ENCODE assay signal across 17 mouse cellular contexts in the genomic region with DNA sequence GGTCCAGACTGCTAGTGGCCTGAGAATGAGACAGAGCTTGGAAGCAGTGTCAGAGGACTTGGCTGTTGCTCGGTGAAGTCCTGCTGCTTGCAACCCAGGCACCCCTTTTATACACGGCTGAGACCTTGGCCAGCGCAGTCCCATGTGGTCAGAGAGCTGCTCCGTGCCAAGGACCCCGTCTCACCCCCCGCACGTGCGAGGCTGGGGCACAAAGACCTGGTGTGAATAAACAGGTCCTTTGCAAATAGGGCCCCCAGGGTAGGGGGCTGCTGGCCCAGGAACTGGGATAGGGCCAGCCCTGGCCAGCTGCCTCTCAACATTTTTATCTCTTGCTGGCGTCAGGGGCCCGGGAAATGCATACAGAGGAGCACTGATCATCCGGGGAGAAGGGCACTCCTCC. TPM values are rescaled to one million over a fixed set of nuclear protein-coding genes. Genes with fewer than 3 reads are reported as not detected.
A peak's percentile ranks its signal among the peaks of the same experiment; 100 is the strongest.
DNase-seq lines count a peak whose midpoint lies in the region; ATAC-seq and TF ChIP-seq lines count a peak whose summit lies in the region.
"Had no signal": no experiment of that assay in that cellular context is flagged by ENCODE, and none has a peak within 500 bp of the region (broad histone marks: within the 10 kb centered on the region; RNA-seq: fewer than 3 reads in every experiment).

No protein-coding gene starts in this region.

- H3K4me1 ChIP-seq in heart, embryonic 14.5 days (ENCODE audit: control insufficient read depth in 2 of 2, insufficient read depth in 2 of 2, low read length in 2 of 2): peaks cover 6 to 9% of the 10 kb centered on the region in 2 experiments
- H3K4me1 ChIP-seq in midbrain, postnatal 0 days (ENCODE audit: insufficient read depth, low read length): no peaks in the 10 kb centered on the region
- H3K4me1 ChIP-seq in midbrain, embryonic 11.5 days (ENCODE audit: control insufficient read depth, insufficient read depth, low read length): no peaks in the 10 kb centered on the region
- no peaks in the 10 kb centered on the region for H3K4me1 ChIP-seq in embryonic facial prominence, embryonic 12.5 days

- 10% methylated on average over 11 of the region's 11 CpGs for WGBS in heart, embryonic 14.5 days
- WGBS in midbrain, postnatal 0 days: 29% methylated on average over 11 of the region's 11 CpGs
- 43% methylated on average over 11 of the region's 11 CpGs for WGBS in midbrain, embryonic 11.5 days
- WGBS in embryonic facial prominence, embryonic 12.5 days: 46% methylated on average over 11 of the region's 11 CpGs

- H3K4me2 ChIP-seq in heart, embryonic 14.5 days (ENCODE audit: low read length): no peak overlapping the region
- H3K4me2 ChIP-seq in midbrain, postnatal 0 days (ENCODE audit: low read depth, low read length, poor library complexity, severe bottlenecking): no peak overlapping the region
- no peak overlapping the region for H3K4me2 ChIP-seq in midbrain, embryonic 11.5 days
- H3K4me2 ChIP-seq in embryonic facial prominence, embryonic 12.5 days (replicated peaks): no peak overlapping the region

- TF ChIP-seq CTCF in midbrain, postnatal 0 days (IDR thresholded peaks at IDR 0.05): no peak

- no peak for DNase-seq in heart, adult 11 months
- peak; percentile 19 for DNase-seq in midbrain, postnatal 0 days (ENCODE audit: low spot score)
- DNase-seq in midbrain, embryonic 11.5 days (ENCODE audit: low spot score, missing footprints): no peak
- peak; percentile 87 for DNase-seq in testis, postnatal 10 days (ENCODE audit: low spot score)
- DNase-seq in spleen, postnatal 36 days (ENCODE audit: low spot score in 2 of 2): no peak
- DNase-seq: heart, postnatal 14 days; kidney, adult 9 months; liver, postnatal 0 days; right cerebral cortex, postnatal 25 days had no signal

- no peak overlapping the region for H3K27ac ChIP-seq in heart, embryonic 14.5 days (replicated peaks in 1 of 2; ENCODE audit: control insufficient read depth in 1 of 2, insufficient read depth in 1 of 2, low read depth in 2 of 2, low read length in 2 of 2)
- no peak overlapping the region for H3K27ac ChIP-seq in midbrain, postnatal 0 days (ENCODE audit: low read depth, low read length)
- H3K27ac ChIP-seq in midbrain, embryonic 11.5 days (ENCODE audit: low read depth, low read length): no peak overlapping the region
- H3K27ac ChIP-seq in embryonic facial prominence, embryonic 12.5 days: no peak overlapping the region

- H3K27me3 ChIP-seq in heart, embryonic 14.5 days (ENCODE audit: control insufficient read depth, insufficient read depth, low read length): peaks cover 5% of the 10 kb centered on the region
- H3K27me3 ChIP-seq in midbrain, postnatal 0 days (ENCODE audit: insufficient read depth, low read length): no peaks in the 10 kb centered on the region
- H3K27me3 ChIP-seq in midbrain, embryonic 11.5 days (ENCODE audit: control insufficient read depth, insufficient read depth, low read length): no peaks in the 10 kb centered on the region
- peaks cover 7% of the 10 kb centered on the region for H3K27me3 ChIP-seq in embryonic facial prominence, embryonic 12.5 days

- no peak for ATAC-seq in heart, embryonic 14.5 days (ENCODE audit: insufficient number of reproducible peaks, insufficient read depth, low FRiP score, low read depth)
- 0 out of 2 replicates have a peak, but pooled peaks have one; percentile 57 for ATAC-seq in midbrain, postnatal 0 days (ENCODE audit: low FRiP score)
- no peak for ATAC-seq in midbrain, embryonic 11.5 days (ENCODE audit: low FRiP score)
- no peak for ATAC-seq in embryonic facial prominence, embryonic 12.5 days (ENCODE audit: insufficient number of reproducible peaks, insufficient read depth, low FRiP score, low TSS enrichment)
- ATAC-seq: liver, postnatal 0 days had no signal

- H3K9ac ChIP-seq in heart, embryonic 14.5 days (ENCODE audit: low read length): peak overlapping the region; percentile 40; the same call in 1 of the 2 replicates
- no peak overlapping the region for H3K9ac ChIP-seq in midbrain, postnatal 0 days (replicated peaks; ENCODE audit: low read length, poor library complexity, severe bottlenecking)
- H3K9ac ChIP-seq in midbrain, embryonic 11.5 days (ENCODE audit: low read length): no peak overlapping the region
- H3K9ac ChIP-seq in embryonic facial prominence, embryonic 12.5 days: peak overlapping the region; percentile 33; the same call in 1 of the 2 replicates
- H3K9ac ChIP-seq: liver, postnatal 0 days had no signal

- H3K9me3 ChIP-seq in heart, embryonic 14.5 days (ENCODE audit: control insufficient read depth, low read length): no peaks in the 10 kb centered on the region
- no peaks in the 10 kb centered on the region for H3K9me3 ChIP-seq in midbrain, postnatal 0 days (ENCODE audit: low read length)
- H3K9me3 ChIP-seq in midbrain, embryonic 11.5 days (ENCODE audit: control insufficient read depth, low read length): no peaks in the 10 kb centered on the region
- H3K9me3 ChIP-seq in embryonic facial prominence, embryonic 12.5 days: no peaks in the 10 kb centered on the region
- H3K9me3 ChIP-seq: megakaryocyte, embryonic 14.5 days had no signal

- H3K36me3 ChIP-seq in heart, embryonic 14.5 days (ENCODE audit: control insufficient read depth, insufficient read depth, low read length): no peaks in the 10 kb centered on the region
- no peaks in the 10 kb centered on the region for H3K36me3 ChIP-seq in midbrain, postnatal 0 days (ENCODE audit: insufficient read depth, low read length)
- H3K36me3 ChIP-seq in midbrain, embryonic 11.5 days (ENCODE audit: control insufficient read depth, insufficient read depth, low read length): no peaks in the 10 kb centered on the region
- H3K36me3 ChIP-seq in embryonic facial prominence, embryonic 12.5 days: no peaks in the 10 kb centered on the region

- no peak overlapping the region for H3K4me3 ChIP-seq in heart, embryonic 14.5 days (ENCODE audit: control insufficient read depth in 1 of 2, insufficient read depth in 1 of 2, low read depth in 1 of 2, low read length in 2 of 2)
- H3K4me3 ChIP-seq in midbrain, postnatal 0 days (ENCODE audit: low read depth, low read length): no peak overlapping the region
- no peak overlapping the region for H3K4me3 ChIP-seq in midbrain, embryonic 11.5 days (ENCODE audit: low read depth, low read length)
- no peak overlapping the region for H3K4me3 ChIP-seq in embryonic facial prominence, embryonic 12.5 days
- H3K4me3 ChIP-seq: megakaryocyte, embryonic 14.5 days had no signal

RNA-seq across cellular contexts. Expression of a gene that starts 14.4 kb away (rescaled TPM):
- not detected in 2 replicates for polyA plus RNA-seq in heart, embryonic 14.5 days (2014; fragmentation: Nextera tagmentation; extraction: Ambion mirVana)
- total RNA-seq in midbrain, postnatal 0 days (2014; rRNA removed): not detected in 2 replicates
- polyA plus RNA-seq in midbrain, postnatal 0 days (2015; fragmentation: Nextera tagmentation; extraction: Ambion mirVana): not detected in 2 replicates
- not detected in 2 replicates for polyA plus RNA-seq in midbrain, embryonic 11.5 days (2014; fragmentation: Nextera tagmentation; extraction: Ambion mirVana)
- polyA plus RNA-seq in embryonic facial prominence, embryonic 12.5 days (2016; fragmentation: Nextera tagmentation; extraction: Ambion mirVana): 0.22 TPM in 1 of 2 replicates, not detected in the other
- total RNA-seq: gastrocnemius, adult 18-20 months; heart, postnatal 14 days; layer of hippocampus, postnatal 14 days had no signal
- polyA plus RNA-seq: limb, embryonic 11.5 days; liver, postnatal 0 days; neural tube, embryonic 11.5 days; stomach, embryonic 16.5 days had no signal

RNA-seq across cellular contexts. Expression of a gene that starts 20.6 kb away (rescaled TPM):
- polyA plus RNA-seq in heart, embryonic 14.5 days (2014; fragmentation: Nextera tagmentation; extraction: Ambion mirVana): 0.22 TPM in 1 of 2 replicates, not detected in the other
- 1.0 and 1.6 TPM in 2 replicates for total RNA-seq in midbrain, postnatal 0 days (2014; rRNA removed)
- 1.5 and 1.6 TPM in 2 replicates for polyA plus RNA-seq in midbrain, postnatal 0 days (2015; fragmentation: Nextera tagmentation; extraction: Ambion mirVana)
- 0.34 and 1.2 TPM in 2 replicates for polyA plus RNA-seq in midbrain, embryonic 11.5 days (2014; fragmentation: Nextera tagmentation; extraction: Ambion mirVana)
- polyA plus RNA-seq in embryonic facial prominence, embryonic 12.5 days (2016; fragmentation: Nextera tagmentation; extraction: Ambion mirVana): 0.14 and 0.92 TPM in 2 replicates
- total RNA-seq: gastrocnemius, adult 18-20 months; heart, postnatal 14 days had no signal
- polyA plus RNA-seq: liver, postnatal 0 days; neural tube, embryonic 11.5 days had no signal

RNA-seq across cellular contexts. Expression of a gene that starts 34.4 kb away (rescaled TPM):
- polyA plus RNA-seq in heart, embryonic 14.5 days (2014; fragmentation: Nextera tagmentation; extraction: Ambion mirVana): 0.82 and 1.5 TPM in 2 replicates
- total RNA-seq in midbrain, postnatal 0 days (2014; rRNA removed): 1.2 and 2.7 TPM in 2 replicates
- 0.42 and 0.53 TPM in 2 replicates for polyA plus RNA-seq in midbrain, postnatal 0 days (2015; fragmentation: Nextera tagmentation; extraction: Ambion mirVana)
- 1.8 TPM in 2 replicates for polyA plus RNA-seq in midbrain, embryonic 11.5 days (2014; fragmentation: Nextera tagmentation; extraction: Ambion mirVana)
- polyA plus RNA-seq in embryonic facial prominence, embryonic 12.5 days (2016; fragmentation: Nextera tagmentation; extraction: Ambion mirVana): 2.3 and 2.8 TPM in 2 replicates

Comparison
In these comparisons a context has a peak if more than half of its experiments do, and no peak if none do; other contexts are left out.
1. DNase-seq: peak in midbrain, postnatal 0 days (single experiment) and testis, postnatal 10 days (single experiment); none in heart, adult 11 months (single experiment), midbrain, embryonic 11.5 days (single experiment) and spleen, postnatal 36 days (0 of 2).
2. H3K9ac ChIP-seq: peak in heart, embryonic 14.5 days (single experiment) and embryonic facial prominence, embryonic 12.5 days (single experiment); none in midbrain, postnatal 0 days (single experiment) and midbrain, embryonic 11.5 days (single experiment).